Mouse (Mus musculus): ENCODE results near the gene Smco3.

GRCm38 (mm10) chr6:136792884-136793758 lies 42.1 kb downstream of the Smco3 start:
- no peak for TF ChIP-seq CTCF (IDR thresholded peaks at IDR 0.05; ENCODE audit: extremely low read depth, insufficient read depth, low read length)
- no peak for TF ChIP-seq POLR2A (IDR thresholded peaks at IDR 0.05; ENCODE audit: extremely low read depth, insufficient read depth, low read length)

Data from cortical plate, adult 2 months (tissue).